Mouse (Mus musculus): ENCODE measurements around the gene Fgg. TPM values are rescaled to one million over a fixed set of nuclear protein-coding genes. Genes with fewer than 3 reads are reported as not detected.

Fgg gene
- polyA plus RNA-seq, 1 experiment = 1.4 TPM

DNA sequence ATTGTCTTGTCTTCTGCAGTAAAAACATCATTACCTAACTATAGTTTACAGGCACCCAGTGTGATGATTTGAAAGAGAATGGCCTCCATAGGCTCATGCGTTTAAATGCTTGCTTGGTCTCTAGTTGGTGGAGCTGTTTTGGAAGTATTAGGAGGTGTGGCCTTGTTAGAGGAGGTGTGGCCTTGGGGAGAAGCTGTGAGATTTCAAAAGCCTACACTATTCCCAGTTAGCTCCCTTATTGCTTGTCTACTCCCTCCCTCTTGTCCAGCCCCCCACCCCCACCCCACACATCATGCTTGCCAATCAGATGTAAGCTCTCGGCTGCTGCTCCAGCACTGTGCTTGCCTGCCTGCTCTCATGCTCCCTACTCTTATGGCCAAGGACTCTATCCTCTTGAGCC, 49.5 kb downstream of the Fgg start:
- Histone ChIP-seq H3K4me3 (replicated peaks; ENCODE audit: extremely low read depth, low read depth, low read length) (no peak overlapping the region), H3K4me1 (ENCODE audit: control insufficient read depth, insufficient read depth, low read length) (no peaks in the 10 kb centered on the region; the same call in 1 of the 2 replicates)
- WGBS = 96% methylated on average over 2 of the region's 2 CpGs
- no peak for TF ChIP-seq POLR2A (IDR thresholded peaks at IDR 0.05; ENCODE audit: borderline replicate concordance, extremely low read depth, low read depth, low read length)
- no peak for TF ChIP-seq CTCF (IDR thresholded peaks at IDR 0.05; ENCODE audit: insufficient read depth, low read length)
- DNase-seq = no peak

Other genes starting within 250 kb of the Fgg start
- 0.25 and 0.31 TPM in 2 replicates for gene Rbm46, start 131.2 kb upstream of the Fgg start, polyA plus RNA-seq (2012; rRNA removed)
- 5.5 and 13.8 TPM in 2 replicates for gene Lrat, start 103.8 kb upstream of the Fgg start, polyA plus RNA-seq (2012; rRNA removed)
- gene Fga, start 18.4 kb downstream of the Fgg start, polyA plus RNA-seq (2012; rRNA removed) = 0.23 and 0.66 TPM in 2 replicates
- gene Fgb, start 42.1 kb downstream of the Fgg start, polyA plus RNA-seq (2012; rRNA removed) = 0.10 and 0.24 TPM in 2 replicates
- 29.6 and 41.1 TPM in 2 replicates for gene Plrg1, start 47.8 kb downstream of the Fgg start, polyA plus RNA-seq (2012; rRNA removed)
- 0.24 and 0.38 TPM in 2 replicates for gene Dchs2, start 120.2 kb downstream of the Fgg start, polyA plus RNA-seq (2012; rRNA removed)

Measured in lung, adult 2 months (tissue).